Mouse (Mus musculus): ENCODE measurements at regions not wholly inside any gene's neighbourhood (a gene's known extent, or its start where the extent isn't known, plus 50 kb on each side); places are given as distances from the start of the nearest gene placed in this dataset.

DNA sequence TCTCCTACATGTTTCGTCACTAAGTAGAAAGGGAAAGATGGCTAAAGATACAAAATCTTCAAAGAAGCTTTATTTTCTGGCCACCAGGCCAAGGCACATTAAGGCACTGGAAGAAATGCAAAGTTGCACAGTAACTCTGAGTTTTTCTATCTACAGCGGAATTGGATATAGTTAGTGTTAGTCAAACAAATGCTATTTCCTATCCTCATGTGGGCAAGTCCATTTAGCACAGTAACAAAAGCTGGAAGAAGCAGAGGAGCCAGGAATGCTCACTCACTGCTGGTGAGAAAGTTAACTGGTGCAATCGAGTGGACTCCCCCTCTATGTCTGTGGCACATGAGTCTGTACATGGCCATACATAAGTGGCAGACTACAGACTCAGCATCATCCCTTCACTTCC, 300.9 kb downstream of the Arl4a start:
- TF ChIP-seq CTCF (IDR thresholded peaks at IDR 0.05; ENCODE audit: borderline replicate concordance, extremely low read depth, insufficient read depth, insufficient read length) (no peak), POLR2A (IDR thresholded peaks at IDR 0.05; ENCODE audit: borderline replicate concordance, extremely low read depth, insufficient read depth, insufficient read length, poor library complexity, severe bottlenecking) (no peak)

Measured in brain, embryonic 14.5 days (tissue).